Mouse (Mus musculus): Measurements from ENCODE around the gene Osbpl10.

GRCm38 (mm10) chr9:115261896-115262295 lies 283.5 kb downstream of the Osbpl10 start:
- TF ChIP-seq CTCF (IDR thresholded peaks at IDR 0.05; ENCODE audit: control insufficient read depth, insufficient read depth, insufficient read length) (no peak), MAX (IDR thresholded peaks at IDR 0.05) (no peak), MYOD1 (IDR thresholded peaks at IDR 0.05; ENCODE audit: control insufficient read depth, insufficient read length, low read depth) (no peak), USF1 (IDR thresholded peaks at IDR 0.05; ENCODE audit: low read depth) (no peak), FOSL1 (IDR thresholded peaks at IDR 0.05; ENCODE audit: insufficient read depth, low read length, poor library complexity, severe bottlenecking) (no peak)

Measured in C2C12 (cell line).